Mouse (Mus musculus): ENCODE measurements at regions not wholly inside any gene's neighbourhood (a gene's known extent, or its start where the extent isn't known, plus 50 kb on each side); places are given as distances from the start of the nearest gene placed in this dataset.
A peak's percentile ranks its signal among the peaks of the same experiment; 100 is the strongest.
"Not testable (repeated sequence)": the region's sequence is repeated elsewhere in the genome, so short reads cannot be mapped to it uniquely, and the experiment has no call there.

DNA sequence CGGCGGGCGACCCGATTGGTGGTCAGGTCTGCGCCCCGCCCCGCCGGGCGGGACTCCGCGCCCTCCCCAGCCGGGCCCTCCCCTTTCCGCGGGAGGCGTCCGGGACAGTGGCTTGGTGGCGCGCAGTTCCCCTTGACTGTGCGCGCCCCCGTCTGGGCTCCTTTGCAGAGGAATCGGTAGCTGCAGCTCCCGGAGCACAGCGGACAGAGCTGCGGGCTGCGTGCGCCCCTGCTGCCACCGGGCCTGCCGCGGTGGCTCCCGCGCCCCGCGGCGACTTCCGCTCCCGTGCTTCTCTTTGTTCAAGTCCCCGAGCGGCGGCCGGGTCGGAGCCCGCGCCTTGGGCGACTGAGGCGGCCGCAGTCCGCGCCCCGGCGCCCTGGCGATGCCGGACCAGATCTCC lies 566.6 kb upstream of the Gm21863 start:
- not testable (repeated sequence) for H3K4me1 ChIP-seq (replicated peaks; ENCODE audit: control insufficient read depth, insufficient read depth, low read length); H3K36me3 ChIP-seq (ENCODE audit: control insufficient read depth, insufficient read depth, low read length); H3K27me3 ChIP-seq (replicated peaks; ENCODE audit: control insufficient read depth, insufficient read depth, low read length); H3K4me2 ChIP-seq (ENCODE audit: low read length); H3K9me3 ChIP-seq (ENCODE audit: control insufficient read depth, low read length); ATAC-seq (replicated peaks; ENCODE audit: low FRiP score, low TSS enrichment, low read depth)
- 3% methylated on average over 25 of the region's 53 CpGs for WGBS
- DNase-seq (ENCODE audit: low spot score), result peak; percentile 60
- H3K27ac ChIP-seq (ENCODE audit: low read depth), result peak overlapping the region; percentile 59; the same call in 1 of the 2 replicates
- peak overlapping the region; percentile 37 for H3K4me3 ChIP-seq (ENCODE audit: low read depth, low read length)
- H3K9ac ChIP-seq (ENCODE audit: low read length), result peak overlapping the region; percentile 48
